Mouse (Mus musculus) neural tube, embryonic 15.5 days (tissue): Measurements from ENCODE around the gene Mtmr4. TPM values are rescaled to one million over a fixed set of nuclear protein-coding genes. Genes with fewer than 3 reads are reported as not detected.

Source experiments
- ATAC-seq: fragments of 200-750 bp; cut with Nextera tagmentation; 2 replicates; pipeline ENCODE4 v1.8.0; 2017; ENCODE audit warnings: mild to moderate bottlenecking, moderate TSS enrichment, moderate library complexity; ENCODE audit not compliant: low FRiP score
- H3K27ac ChIP-seq: fragments of 300-500 bp; sonication (generic); replicated peaks from 2 replicates; pipeline ENCODE4 v1.5.1; 2015; ENCODE audit warnings: mild to moderate bottlenecking, inconsistent platforms
- H3K27me3 ChIP-seq: fragments of 300-500 bp; sonication (generic); replicated peaks from 2 replicates; pipeline ENCODE4 v1.6.1; 2015; ENCODE audit warnings: inconsistent platforms
- H3K36me3 ChIP-seq: fragments of 300-500 bp; sonication (generic); 2 replicates; pipeline ENCODE4 v1.6.1; 2015; ENCODE audit warnings: inconsistent platforms
- H3K4me1 ChIP-seq: fragments of 300-500 bp; sonication (generic); 2 replicates; pipeline ENCODE4 v1.6.1; 2015; ENCODE audit warnings: inconsistent platforms
- H3K4me2 ChIP-seq: fragments of 300-500 bp; sonication (generic); 2 replicates; pipeline ENCODE4 v1.6.1; 2015; ENCODE audit warnings: inconsistent platforms, mild to moderate bottlenecking, moderate library complexity
- H3K4me3 ChIP-seq: fragments of 300-500 bp; sonication (generic); replicated peaks from 2 replicates; pipeline ENCODE4 v1.5.1; 2015; ENCODE audit warnings: mild to moderate bottlenecking, inconsistent platforms
- H3K9ac ChIP-seq: fragments of 300-500 bp; sonication (generic); replicated peaks from 2 replicates; pipeline ENCODE4 v1.6.1; 2015; ENCODE audit warnings: mild to moderate bottlenecking, inconsistent platforms
- H3K9me3 ChIP-seq: fragments of 300-500 bp; sonication (generic); replicated peaks from 2 replicates; pipeline ENCODE4 v1.6.1; 2016; ENCODE audit warnings: inconsistent platforms
- WGBS: fragments of 180-500 bp; shearing (Covaris S2); methylation state at CpG from one replicate; pipeline ENCODE4 v1.1.7; 2015; ENCODE audit warnings: mixed read lengths; 5-methylcytosine and 5-hydroxymethylcytosine counted together
- polyA plus RNA-seq: library from polyadenylated mRNA; unstranded; fragments of >200 nt; fragmentation: Nextera tagmentation; extraction: Ambion mirVana; gene quantifications from 2 replicates; pipeline ENCODE4 v1.2.1, GENCODE M21; 2015

Mtmr4 gene
- polyA plus RNA-seq, 1 experiment from 2014 or later, result 42.8 TPM

GRCm38 (mm10) chr11:87584711-87585505, 7.1 kb upstream of the Mtmr4 start:
- no peak overlapping the region for H3K9ac ChIP-seq
- H3K27me3 ChIP-seq, result no peaks in the 10 kb centered on the region
- peaks cover 11% of the 10 kb centered on the region for H3K4me1 ChIP-seq
- H3K4me3 ChIP-seq, result no peak overlapping the region
- no peak overlapping the region for H3K27ac ChIP-seq
- WGBS, result 82% methylated on average over 10 of the region's 10 CpGs
- H3K4me2 ChIP-seq, result no peak overlapping the region
- H3K9me3 ChIP-seq, result no peaks in the 10 kb centered on the region
- no peaks in the 10 kb centered on the region for H3K36me3 ChIP-seq
- no peak for ATAC-seq

DNA sequence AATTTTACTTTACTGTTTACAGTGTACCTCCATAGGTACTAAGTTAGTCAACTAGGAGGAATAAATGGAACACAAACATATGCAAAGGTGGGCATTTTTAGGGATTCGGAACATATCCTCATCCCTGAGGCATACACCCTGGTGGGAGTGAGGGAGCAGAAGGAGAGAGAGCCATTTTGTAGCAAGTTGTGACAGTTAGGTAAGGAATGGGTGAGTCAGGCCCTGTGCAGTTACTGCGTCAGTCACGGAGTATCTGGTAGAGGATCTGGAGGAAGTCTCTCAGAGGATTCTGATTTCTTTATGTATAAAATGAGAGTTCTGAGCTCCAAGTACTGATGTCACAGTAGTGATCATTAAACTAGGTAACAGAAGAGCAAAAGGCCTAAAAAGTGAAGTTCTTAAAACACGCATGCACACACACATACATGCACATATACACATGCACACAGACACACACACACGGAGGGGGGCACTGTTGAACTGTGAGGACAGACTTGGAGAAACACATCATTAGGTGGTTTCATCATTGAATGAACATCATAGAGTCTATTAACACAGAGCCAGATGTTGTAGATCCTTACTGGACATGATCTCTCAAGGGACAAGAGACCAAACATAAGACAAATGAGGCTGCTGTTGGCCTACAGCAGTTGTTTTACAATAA, 4.6 kb upstream of the Mtmr4 start:
- Histone ChIP-seq H3K9me3 (no peaks in the 10 kb centered on the region), H3K27me3 (no peaks in the 10 kb centered on the region), H3K9ac (no peak overlapping the region), H3K27ac (no peak overlapping the region), H3K4me3 (no peak overlapping the region), H3K4me2 (no peak overlapping the region), H3K36me3 (no peaks in the 10 kb centered on the region), H3K4me1 (peaks cover 23% of the 10 kb centered on the region)
- ATAC-seq, result no peak
- 91% methylated on average over 5 of the region's 5 CpGs for WGBS

GRCm38 (mm10) chr11:87589605-87590004, 2.4 kb upstream of the Mtmr4 start:
- Histone ChIP-seq H3K9ac (0 out of 2 replicates have a peak overlapping the region, but pooled peaks have one; percentile 2), H3K27ac (no peak overlapping the region), H3K4me2 (peak overlapping the region; percentile 82; the same call in 1 of the 2 replicates), H3K9me3 (no peaks in the 10 kb centered on the region), H3K36me3 (peaks cover 7% of the 10 kb centered on the region; the same call in 1 of the 2 replicates), H3K27me3 (no peaks in the 10 kb centered on the region), H3K4me3 (no peak overlapping the region), H3K4me1 (peaks cover 46% of the 10 kb centered on the region)
- 94% methylated on average over 8 of the region's 8 CpGs for WGBS
- ATAC-seq, result no peak

DNA sequence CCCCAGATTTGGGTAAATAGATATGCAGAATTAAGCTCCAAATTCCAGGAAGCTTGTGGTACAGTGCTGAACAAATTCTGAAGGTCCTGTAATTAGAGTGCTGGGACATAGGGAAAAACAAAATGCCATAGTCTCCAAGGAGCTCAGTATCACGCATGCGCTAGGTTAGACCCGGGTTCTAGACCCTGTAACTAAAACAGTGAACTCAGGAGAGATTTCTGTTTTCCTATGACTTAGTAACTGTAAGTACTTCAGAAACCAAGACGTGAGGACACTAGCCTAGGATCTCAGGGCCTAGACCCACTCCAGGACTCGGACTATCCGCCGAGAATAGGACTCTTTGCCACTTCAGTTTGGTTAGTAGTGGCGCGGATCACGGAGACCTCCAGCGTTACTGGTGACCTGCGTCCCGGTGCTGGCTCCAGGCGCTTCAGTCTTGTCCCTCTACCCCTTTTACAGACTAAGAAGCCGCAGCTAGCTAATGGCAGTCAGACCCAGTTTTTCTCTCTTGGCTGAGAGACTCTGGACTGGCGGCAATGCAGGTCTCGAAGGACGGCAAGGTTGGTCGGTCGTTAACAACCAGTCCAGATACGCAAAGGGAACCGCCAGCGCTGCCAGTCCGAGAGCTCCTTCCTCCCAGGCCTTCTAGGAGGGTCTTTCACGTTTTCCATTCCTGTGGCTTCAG, 979 bp upstream of the Mtmr4 start:
- no peaks in the 10 kb centered on the region for H3K27me3 ChIP-seq
- no peaks in the 10 kb centered on the region for H3K9me3 ChIP-seq
- H3K9ac ChIP-seq, result peak overlapping the region; percentile 74
- H3K4me2 ChIP-seq, result peak overlapping the region; percentile 82
- H3K27ac ChIP-seq, result peak overlapping the region; percentile 95
- peak overlapping the region; percentile 78 for H3K4me3 ChIP-seq
- peaks cover 56% of the 10 kb centered on the region for H3K4me1 ChIP-seq
- H3K36me3 ChIP-seq, result peaks cover 7% of the 10 kb centered on the region; the same call in 1 of the 2 replicates
- WGBS, result 2% methylated on average over 25 of the region's 25 CpGs
- no peak for ATAC-seq

GRCm38 (mm10) chr11:87592354-87592695, 363 bp downstream of the Mtmr4 start:
- Histone ChIP-seq H3K27ac (peak overlapping the region; percentile 95), H3K9ac (peak overlapping the region; percentile 85), H3K9me3 (no peaks in the 10 kb centered on the region), H3K4me2 (peak overlapping the region; percentile 94), H3K4me1 (peaks cover 70% of the 10 kb centered on the region), H3K27me3 (no peaks in the 10 kb centered on the region), H3K4me3 (peak overlapping the region; percentile 78), H3K36me3 (peaks cover 10% of the 10 kb centered on the region)
- ATAC-seq, result no peak
- 0% methylated on average over 12 of the region's 15 CpGs for WGBS

DNA sequence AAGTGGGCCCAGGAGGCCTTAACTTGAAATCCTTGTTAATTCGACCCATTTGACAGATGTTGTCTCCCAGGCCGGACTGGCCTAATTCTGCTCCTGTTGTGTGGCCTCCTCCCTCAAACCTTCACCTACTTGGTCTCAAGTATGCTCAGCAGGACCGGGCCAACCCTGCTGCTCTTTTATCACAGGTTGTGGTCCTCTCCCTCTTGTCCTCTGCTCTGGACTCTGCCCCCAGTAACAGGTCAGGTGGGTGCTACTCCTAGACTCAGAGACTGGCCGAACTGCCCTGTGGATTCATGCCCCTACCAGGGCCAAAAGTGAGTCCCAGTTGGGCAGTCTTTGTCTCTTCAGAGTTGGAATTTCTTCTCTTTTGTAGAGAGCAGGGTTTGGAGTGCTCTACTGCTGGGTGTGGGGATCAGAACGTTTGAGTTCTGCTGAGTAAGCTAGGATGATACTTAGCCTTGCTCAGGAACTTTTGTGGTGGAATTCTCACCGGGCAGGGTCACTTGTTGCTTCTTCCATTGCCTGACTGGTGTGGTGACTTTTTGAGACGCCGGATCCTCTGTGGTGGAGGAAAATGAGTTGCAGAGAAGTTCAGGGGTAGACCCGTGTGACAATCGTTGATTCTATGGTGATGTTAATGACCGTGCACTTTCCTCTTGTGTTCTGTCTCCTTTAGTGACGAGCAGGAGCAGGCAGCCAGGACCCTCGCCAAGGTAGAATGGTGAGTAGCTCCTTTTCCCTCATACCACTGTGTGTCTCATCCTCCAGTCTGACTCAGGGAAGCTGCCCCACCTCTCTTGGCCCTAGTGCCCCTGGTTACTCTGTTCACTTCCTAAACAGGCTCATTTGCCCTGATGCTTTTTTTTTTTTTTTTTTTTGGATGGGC, 994 bp downstream of the Mtmr4 start:
- 28% methylated on average over 13 of the region's 13 CpGs for WGBS
- Histone ChIP-seq H3K9me3 (no peaks in the 10 kb centered on the region), H3K36me3 (peaks cover 16% of the 10 kb centered on the region), H3K4me2 (peak overlapping the region; percentile 94), H3K4me1 (peaks cover 73% of the 10 kb centered on the region), H3K9ac (peak overlapping the region; percentile 85), H3K4me3 (peak overlapping the region; percentile 78), H3K27me3 (no peaks in the 10 kb centered on the region), H3K27ac (peak overlapping the region; percentile 95)
- ATAC-seq, result no peak

GRCm38 (mm10) chr11:87595327-87595841, 3.4 kb downstream of the Mtmr4 start:
- Histone ChIP-seq H3K4me2 (peak overlapping the region; percentile 69), H3K9ac (peak overlapping the region; percentile 83), H3K36me3 (peaks cover 40% of the 10 kb centered on the region), H3K4me3 (peak overlapping the region; percentile 62), H3K27me3 (no peaks in the 10 kb centered on the region), H3K27ac (peak overlapping the region; percentile 79), H3K4me1 (peaks cover 57% of the 10 kb centered on the region), H3K9me3 (no peaks in the 10 kb centered on the region)
- WGBS, result 0% methylated on average over 27 of the region's 37 CpGs
- peak; percentile 62 for ATAC-seq

DNA sequence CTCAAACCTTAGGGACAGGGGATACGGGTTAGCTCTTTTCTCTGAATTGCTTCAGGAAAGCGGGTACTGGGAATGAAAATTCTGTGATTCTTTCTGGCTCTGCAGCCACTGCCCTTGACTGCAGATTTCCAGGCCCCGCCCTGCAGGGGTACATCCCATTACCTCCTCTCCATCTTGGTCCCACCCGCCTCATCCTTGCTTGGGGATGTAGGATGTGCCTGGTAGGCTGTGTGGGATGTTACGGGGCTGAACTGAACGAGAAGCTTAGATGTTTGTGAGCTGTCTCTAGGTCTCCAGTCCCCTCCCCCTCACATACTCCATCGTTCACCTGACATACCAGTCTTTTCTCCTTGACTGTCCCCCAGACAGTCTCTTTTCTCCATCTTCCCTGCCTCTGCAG, 4.0 kb downstream of the Mtmr4 start:
- 2% methylated on average over 7 of the region's 7 CpGs for WGBS
- no peaks in the 10 kb centered on the region for H3K27me3 ChIP-seq
- ATAC-seq, result no peak
- H3K4me3 ChIP-seq, result peak overlapping the region; percentile 62
- H3K9me3 ChIP-seq, result no peaks in the 10 kb centered on the region
- peak overlapping the region; percentile 69 for H3K4me2 ChIP-seq
- H3K27ac ChIP-seq, result peak overlapping the region; percentile 79
- peaks cover 46% of the 10 kb centered on the region for H3K36me3 ChIP-seq
- peaks cover 52% of the 10 kb centered on the region for H3K4me1 ChIP-seq
- H3K9ac ChIP-seq, result peak overlapping the region; percentile 83

DNA sequence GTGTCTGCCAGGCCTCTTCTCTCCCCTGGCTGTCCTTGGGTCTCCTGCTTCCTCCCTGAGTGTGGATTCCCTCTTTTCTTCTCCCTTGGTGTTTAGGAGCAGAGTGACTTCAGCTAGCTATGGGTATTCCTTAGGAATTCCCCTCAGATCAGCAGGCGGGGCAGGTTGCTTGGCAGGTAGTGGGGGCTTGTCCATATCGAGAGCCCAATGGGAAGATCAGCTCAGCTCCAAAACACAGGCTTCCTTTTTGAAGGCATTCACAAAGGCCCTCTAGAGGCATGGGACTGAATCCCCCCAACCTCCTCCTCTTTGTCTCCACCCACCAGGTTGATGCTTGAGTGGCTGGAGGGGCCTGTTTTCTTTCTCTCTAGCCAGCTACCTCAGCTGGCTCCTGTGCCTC, 4.5 kb downstream of the Mtmr4 start:
- peaks cover 51% of the 10 kb centered on the region for H3K36me3 ChIP-seq
- H3K4me1 ChIP-seq, result peaks cover 51% of the 10 kb centered on the region
- peak overlapping the region; percentile 83 for H3K9ac ChIP-seq
- 30% methylated on average over 2 of the region's 2 CpGs for WGBS
- no peaks in the 10 kb centered on the region for H3K9me3 ChIP-seq
- H3K27ac ChIP-seq, result peak overlapping the region; percentile 79
- H3K4me3 ChIP-seq, result peak overlapping the region; percentile 62
- no peak for ATAC-seq
- peak overlapping the region; percentile 69 for H3K4me2 ChIP-seq
- H3K27me3 ChIP-seq, result no peaks in the 10 kb centered on the region

GRCm38 (mm10) chr11:87597061-87597460, 5.1 kb downstream of the Mtmr4 start:
- ATAC-seq, result no peak
- H3K4me1 ChIP-seq, result peaks cover 51% of the 10 kb centered on the region

More at GRCm38 (mm10) chr11:87597061-87597460, 5.1 kb downstream of the Mtmr4 start:
- no peaks in the 10 kb centered on the region for H3K9me3 ChIP-seq
- H3K9ac ChIP-seq, result peak overlapping the region; percentile 83; the same call in 1 of the 2 replicates
- peak overlapping the region; percentile 69 for H3K4me2 ChIP-seq
- H3K27ac ChIP-seq, result no peak overlapping the region
- H3K27me3 ChIP-seq, result no peaks in the 10 kb centered on the region
- H3K36me3 ChIP-seq, result peaks cover 56% of the 10 kb centered on the region
- H3K4me3 ChIP-seq, result peak overlapping the region; percentile 62
